Mouse (Mus musculus) erythroblast, adult 5-6 weeks (primary cell): Measurements from ENCODE around the gene Gm14137. TPM values are rescaled to one million over a fixed set of nuclear protein-coding genes. Genes with fewer than 3 reads are reported as not detected.

Source experiments
- ATAC-seq: replicated peaks from 2 replicates; pipeline ENCODE4 v1.8.0; 2016; ENCODE audit warnings: moderate number of reproducible peaks, mild to moderate bottlenecking, moderate TSS enrichment, inconsistent platforms; ENCODE audit not compliant: poor library complexity, low FRiP score, severe bottlenecking
- total RNA-seq, 2 experiments: library from RNA; stranded (forward) in 1 of 2; stranded (reverse) in 1 of 2; fragments of 150-400 nt in 1 of 2; fragments of 200-764, 138-1000 nt in 1 of 2; gene quantifications; 2 replicates each; pipeline versions ENCODE4 v1.2.3 to v1.2.4; 2015 to 2017; ENCODE audit warnings: low replicate concordance in 2 of 2

Gene Gm14137
- total RNA-seq, 2 experiments from 2014 or later, result not detected

DNA sequence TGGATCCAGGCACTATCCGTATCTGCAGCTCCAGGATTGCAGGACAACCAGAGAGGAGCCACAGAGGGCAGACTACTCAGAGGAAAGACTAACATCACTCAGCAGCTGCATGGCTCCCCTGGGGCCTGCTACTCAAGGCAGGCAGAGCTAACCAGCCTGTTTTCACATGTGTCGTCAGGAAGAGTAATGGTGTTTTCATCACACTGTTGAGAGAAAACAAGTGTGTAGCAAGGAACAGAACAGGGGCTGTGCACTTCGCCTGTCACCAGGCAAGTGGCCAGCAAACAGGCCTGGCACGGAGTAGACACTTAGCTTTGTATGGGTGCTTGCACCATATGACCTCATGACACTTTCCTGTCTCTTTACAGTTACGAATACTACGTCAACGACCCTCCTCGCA, 2.7 kb upstream of the Gm14137 start:
- ATAC-seq, result no peak

DNA sequence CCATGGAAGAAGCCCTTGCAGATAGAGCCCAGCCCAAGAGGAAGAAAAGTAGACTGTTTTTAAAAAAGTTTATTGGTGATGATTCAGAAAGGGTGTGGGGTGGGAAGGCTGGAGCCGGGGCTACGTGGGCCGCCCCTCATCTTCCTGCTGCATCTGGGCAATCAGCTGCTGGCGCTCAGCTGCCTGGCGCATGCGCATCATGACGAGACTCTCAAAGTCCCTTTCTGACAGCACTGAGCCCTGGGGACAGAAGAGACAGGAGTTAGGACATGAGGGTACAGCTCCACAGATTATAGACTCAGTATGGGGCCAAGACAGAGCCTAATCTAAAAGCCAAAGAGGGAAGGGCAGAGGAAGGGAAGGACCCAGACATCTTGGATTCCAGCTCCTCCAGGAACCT, 1.9 kb upstream of the Gm14137 start:
- ATAC-seq, result no peak

DNA sequence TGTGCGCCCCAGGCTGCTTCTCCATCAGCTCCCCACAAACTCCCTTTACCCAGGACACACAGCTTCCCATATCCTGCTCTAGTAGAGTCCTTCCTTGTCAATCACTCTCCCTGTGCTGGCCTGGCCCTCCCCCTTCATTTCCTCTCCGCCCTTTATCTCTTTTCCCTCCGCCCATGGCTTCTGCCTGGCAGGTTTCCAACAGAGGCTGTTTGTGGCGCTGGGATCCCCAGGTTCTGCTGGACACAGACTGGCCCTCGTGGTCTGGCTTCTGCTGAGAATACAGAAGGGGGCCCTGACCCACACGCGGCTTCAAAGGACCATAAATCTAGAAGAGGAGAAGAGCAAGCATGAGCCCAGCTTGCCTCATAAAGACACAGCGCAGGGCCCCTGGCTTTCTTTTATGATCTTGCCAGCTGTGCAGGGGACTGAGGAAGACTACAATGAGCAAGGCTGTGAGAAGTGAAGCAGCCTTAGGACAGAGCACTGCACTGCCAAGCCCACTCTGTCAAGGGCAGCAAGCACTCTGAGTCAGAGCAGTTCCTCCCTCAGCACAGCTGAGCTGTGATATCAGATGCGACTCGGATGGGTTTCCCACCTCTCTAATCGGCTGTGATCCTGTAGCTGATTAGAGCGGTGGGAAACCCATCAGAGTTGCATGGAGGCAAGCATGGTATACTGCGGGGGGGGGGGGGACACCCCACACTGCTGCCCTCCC, 1.3 kb upstream of the Gm14137 start:
- peak; percentile 58 for ATAC-seq

DNA sequence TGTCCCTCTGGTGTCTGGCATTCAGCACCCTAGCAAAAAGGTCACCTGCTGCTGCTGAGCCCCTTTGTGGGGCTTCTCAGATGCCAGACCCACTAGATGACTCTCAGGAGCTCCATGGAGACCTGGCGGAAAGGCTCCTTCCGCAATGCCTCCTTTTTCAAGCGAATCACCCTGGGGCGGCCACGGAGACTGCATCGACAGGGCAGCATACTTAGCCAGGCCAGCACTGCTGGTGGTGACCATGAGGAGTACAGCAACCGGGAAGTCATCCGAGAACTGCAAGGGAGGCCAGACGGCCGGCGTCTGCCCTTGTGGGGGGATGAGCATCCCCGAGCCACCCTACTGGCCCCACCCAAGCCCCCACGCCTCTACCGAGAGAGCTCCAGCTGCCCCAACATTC, 557 bp downstream of the Gm14137 start:
- ATAC-seq, result no peak

DNA sequence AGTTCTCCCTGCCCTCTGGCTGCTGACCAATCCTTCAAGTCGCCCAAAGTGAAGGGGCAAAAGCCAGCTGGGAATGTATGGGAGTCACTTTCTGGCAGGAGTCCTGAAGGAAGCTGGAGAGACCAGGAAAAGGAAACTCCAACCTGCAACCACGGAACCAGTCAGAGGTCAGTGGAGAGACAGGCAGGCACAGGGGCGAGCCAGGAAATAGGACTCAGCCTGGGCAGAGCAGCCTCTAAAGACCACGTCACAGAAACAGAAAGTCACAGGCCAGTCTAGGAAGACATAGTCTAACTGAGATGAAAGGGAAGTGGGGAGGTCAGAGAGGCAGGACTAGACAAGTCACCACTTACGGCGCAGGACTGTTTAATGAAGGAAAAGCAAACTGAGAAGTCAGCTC, 1.3 kb downstream of the Gm14137 start:
- ATAC-seq, result no peak

DNA sequence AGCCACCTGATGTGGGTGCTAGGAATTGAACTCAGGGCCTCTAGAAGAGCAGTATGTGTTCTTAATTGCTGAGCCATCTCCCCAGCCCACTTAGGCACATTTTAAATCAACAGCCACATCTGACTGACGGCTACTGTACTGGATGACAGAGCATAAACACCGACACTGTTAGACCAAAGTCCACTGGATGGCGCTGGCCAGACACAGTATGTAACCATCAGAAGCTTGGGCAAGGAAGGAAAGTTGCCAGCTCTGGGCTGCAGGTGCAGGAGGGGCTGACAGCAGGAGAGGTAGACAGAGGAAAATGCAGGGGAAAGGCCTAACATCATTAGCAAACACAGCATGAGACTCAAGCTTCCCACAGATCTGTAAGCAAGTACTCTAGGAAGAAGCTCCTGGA, 2.5 kb downstream of the Gm14137 start:
- no peak for ATAC-seq

DNA sequence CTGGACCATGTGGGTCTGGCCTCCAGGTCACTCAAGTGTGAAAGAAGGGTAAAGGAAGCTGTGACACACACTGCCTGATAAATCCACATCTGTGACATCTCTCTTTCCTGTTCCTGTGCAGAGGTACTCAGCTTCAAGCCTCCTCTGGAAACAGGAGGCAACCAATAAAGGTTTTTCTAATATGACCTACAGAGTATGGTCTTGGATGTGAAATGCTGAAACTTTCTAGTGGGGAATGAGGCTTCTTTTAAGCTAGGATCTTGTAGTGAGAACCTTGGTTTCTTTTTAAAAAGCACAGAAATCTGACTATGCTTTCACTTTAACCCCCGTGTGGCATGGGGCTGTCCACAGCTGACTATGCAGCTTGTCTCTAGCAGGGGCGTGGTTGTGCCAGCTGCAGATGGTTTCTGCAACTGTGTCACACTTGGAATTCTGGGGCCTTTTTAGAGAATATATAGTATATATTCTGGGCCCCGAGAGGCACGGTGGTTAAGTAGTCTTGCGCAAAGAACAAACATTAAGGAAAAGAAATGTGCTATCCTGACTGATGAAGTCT, 3.2 kb downstream of the Gm14137 start:
- no peak for ATAC-seq

DNA sequence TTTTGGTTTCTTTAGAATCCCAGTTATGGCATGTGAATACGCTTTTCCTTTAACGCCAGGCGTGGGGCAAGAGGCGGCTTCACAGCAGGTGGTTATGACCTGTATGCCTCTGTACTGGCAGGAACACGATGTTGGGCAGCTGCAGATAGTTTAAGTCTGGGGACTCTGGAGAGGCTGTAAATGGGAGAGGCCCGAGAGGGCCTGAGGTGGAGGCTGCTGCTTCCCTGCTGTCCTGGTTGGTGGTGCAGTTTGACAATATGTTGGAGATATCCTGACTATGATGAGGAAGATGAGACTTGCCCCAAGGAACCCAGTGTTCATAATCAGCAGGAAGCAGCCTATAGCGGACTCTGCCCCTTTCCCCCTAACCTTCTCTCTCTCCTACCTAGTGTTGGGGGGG, 8.6 kb downstream of the Gm14137 start:
- no peak for ATAC-seq

DNA sequence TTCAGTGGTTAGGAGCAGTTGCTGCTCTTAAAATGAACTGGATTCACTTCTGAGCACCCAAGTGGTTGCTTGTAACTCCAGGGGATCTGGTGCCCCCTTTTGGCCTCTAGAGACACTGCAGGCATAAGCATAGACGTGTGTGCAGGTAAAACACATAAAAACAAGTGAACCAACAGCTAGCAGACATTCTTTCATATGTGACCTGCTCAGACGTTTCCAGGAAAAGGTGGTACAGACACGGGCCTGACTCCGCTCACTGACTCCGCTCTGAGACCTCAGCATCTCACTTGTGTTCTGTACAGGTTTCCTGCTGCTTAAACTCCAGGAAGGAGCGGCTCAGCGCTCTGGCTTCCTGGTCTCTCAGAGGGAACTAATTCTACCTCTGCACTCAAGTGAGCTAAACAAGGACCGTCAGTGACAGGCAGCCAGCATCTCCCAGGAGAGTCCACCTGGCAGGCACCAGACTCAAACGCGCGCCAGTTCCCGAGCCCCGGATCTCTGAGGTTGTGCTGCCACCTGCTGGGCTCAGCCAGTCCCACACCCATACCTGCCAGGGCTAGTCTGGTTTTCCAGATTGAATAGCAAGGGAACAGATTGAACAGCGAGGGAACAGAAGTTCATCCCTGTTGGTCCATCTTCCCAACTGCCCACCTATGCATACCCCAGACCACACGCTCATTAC, 14.9 kb downstream of the Gm14137 start:
- peak; percentile 95 for ATAC-seq

DNA sequence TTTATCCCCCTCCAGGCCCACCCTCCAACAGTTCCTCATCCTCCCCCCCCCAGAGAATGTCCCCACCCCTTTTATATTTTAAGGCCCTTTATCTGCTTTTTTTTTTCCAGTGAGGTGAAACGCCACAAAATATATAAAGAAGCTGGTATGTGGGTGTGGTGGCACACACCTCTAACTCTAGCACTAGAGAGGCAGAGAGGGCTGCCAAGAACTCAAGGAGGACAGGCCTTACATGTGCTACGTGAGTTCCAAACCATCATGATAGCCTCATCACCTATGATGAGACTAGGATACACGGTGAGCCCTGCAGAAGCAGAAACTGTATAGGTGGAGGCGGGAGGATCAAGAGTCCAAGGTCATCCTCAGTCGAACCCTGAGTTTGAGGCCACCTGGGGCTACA, 16.7 kb downstream of the Gm14137 start:
- no peak for ATAC-seq

DNA sequence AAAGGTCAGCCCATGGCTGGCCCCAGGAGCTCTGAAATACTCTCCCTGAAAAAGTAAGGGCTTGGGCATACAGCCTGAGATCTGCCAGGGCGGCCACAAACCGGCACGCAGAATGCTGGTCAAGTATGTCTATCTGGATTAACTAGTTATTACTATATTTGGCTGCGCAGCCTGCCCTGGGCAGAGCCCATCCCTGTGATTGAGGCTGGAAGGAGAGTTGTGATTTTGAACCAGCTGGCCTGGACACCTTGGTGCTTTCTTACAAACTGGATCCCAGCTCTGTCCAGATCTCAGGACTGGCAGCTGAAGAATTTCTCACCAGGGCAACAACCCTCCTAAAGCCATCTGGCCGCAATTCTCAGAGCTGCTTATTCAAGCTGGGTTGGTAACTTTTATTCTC, 19.8 kb downstream of the Gm14137 start:
- ATAC-seq, result no peak

DNA sequence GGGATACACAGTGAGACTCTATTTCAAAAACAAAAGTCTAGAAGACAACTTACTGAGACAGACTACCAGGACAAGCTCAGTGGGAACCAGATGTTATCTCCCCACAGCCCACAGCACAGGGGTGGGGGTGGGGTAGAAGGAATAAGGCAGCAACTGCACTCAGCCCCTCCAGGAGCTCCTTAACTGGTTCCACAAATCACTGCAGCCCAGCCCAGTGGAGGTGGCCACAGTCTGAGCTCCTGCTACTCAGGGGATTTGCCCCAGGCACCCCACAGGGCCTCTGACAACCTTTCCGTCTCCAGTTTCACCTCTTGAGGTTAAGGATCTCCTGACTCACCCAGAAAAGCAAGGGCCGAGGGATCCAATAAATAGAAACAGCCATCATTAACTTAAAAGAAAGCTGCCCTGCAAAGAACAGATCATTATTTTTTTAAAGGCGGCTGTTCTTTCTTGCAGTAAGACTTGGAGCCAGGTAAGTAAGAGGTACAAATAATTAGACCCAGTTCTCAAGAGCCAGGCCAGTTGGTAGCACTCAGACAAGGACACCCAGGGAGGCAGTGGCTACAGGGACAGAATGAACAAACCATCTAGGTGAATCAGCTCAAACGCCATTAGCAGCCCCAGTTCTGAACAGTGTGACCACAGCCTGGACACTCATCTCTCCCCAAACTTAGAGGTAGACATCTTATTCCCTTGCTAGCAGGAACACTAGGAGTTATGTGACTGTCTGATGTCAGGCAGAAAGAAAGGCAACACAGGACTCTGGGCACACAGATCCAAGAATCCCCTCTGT, 22.2 kb downstream of the Gm14137 start:
- no peak for ATAC-seq

DNA sequence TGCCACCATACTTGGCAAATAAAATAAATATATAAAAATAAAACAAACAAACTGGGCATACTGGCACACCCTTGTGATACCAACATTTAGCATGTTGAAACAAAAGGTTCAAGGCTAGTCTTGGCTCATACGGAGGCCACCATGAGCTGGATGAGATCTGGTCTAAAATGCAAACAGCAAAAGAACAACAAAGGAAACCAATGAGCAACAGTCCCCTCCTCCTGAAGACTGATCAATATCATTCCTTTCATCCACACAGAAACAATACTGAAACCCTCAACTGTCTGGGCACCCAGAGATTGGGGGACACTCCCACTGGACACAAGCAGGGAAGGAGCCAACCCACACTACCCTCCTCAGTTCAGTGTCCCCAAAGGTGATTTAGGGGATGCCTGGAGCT, 23.2 kb downstream of the Gm14137 start:
- ATAC-seq, result no peak

DNA sequence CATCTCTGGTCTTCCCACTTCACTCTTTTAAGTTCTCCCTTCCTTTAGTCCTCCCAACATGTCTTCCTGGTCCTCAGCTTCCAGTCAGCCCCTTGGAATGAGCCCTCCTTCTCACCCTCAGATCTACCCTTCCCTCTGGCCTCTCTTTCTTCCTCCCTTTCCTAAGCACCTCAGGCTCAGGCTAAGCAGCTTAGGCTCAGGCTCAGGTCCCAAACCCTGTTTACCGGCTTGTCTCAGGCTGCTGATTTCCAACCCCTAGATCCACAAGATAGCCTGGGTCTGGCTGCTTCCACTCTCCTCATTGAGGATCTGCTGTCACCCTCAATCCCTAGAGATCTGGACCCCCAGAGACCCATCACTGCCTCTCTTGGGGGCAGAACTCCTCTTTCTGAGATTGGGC, 23.7 kb downstream of the Gm14137 start:
- ATAC-seq, result no peak

DNA sequence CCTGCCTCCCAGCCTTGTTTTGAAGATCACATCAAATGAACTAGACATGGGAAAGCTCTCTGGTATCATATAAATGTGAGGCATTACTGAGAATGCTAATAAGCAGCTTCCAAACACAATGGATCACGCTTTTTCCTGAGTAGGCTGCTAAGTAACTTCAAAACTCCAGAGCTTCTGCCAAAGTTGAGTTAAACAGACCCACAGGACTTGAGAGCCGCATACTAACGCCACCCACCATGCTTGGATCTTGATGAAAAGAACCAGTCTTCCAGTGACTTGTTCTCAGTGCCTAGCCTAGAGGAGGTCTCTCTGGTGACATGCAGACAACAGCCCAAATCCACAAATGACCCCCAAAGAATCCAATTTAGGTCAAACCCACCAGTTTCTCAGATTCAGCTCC, 24.6 kb downstream of the Gm14137 start:
- no peak for ATAC-seq

DNA sequence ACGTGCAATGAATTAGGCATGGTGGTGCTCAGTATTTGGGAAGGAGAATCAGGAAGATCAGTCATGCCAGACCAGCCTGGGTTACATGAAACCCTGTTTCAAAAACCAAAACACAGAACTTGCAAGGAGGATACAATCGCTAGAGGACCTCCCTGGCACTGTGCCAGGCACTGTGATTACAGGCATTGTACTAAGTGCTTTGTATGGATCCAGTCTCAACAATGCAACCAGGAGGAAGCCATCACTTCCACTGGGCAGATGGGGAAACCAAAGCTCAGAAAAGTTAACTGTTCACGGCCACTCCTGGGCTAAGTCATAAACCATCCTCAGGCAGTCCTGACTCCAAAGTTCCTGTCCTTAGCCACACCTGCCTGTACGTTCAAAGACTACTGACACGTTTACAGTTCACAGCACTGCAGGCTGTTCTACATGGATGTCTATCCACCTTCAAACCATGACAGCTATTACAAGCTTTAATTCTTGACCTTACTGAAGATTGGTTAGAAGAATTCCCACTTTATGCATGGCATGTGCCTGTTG, 28.7 kb downstream of the Gm14137 start:
- ATAC-seq, result no peak

DNA sequence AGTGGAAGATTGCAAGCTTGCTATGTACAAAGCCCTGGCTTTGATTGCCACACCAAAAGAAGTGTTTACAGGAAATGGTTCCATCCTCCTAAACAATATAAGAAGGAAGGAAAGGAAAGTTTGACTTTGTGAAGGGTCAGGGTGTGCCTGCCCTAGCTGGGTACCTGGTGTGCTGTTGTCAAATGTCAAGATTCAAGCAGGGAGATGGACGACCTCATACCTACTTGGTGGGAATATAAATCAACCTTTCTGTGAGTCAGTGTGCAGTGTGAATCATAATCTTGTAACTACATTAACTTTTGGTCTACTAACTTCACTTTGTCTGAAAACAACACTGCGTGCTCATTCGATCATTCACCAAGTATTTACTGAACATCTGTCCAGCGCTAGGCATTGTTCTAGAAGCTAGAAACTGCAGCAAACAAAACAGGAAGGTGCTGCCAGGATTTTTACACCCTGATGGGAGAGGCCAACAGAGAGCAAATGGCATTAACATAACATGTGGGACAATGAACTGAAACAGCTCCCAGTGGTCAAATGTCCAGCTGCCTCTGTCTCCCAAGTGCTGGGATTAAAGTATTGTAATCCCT, 29.7 kb downstream of the Gm14137 start:
- no peak for ATAC-seq

DNA sequence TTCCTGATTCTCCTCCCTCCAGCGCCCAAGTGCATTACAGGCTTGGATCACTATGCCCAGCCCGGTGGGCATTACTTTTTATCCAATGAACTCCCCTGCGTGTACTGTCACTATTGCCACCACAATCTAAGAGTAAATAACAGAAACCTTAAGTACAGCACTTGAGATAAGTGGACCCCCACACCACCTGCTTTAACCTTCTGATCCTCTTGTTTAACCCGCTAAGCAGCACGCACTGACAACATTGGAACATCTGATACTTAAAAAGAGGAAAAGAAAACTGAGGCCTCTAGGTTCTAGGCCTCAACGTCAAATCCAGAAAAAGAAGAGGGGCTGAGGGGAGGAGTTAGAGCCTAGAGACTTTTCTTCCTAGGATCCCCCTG, 33.6 kb downstream of the Gm14137 start:
- ATAC-seq, result 0 out of 2 replicates have a peak, but pooled peaks have one; percentile 6

DNA sequence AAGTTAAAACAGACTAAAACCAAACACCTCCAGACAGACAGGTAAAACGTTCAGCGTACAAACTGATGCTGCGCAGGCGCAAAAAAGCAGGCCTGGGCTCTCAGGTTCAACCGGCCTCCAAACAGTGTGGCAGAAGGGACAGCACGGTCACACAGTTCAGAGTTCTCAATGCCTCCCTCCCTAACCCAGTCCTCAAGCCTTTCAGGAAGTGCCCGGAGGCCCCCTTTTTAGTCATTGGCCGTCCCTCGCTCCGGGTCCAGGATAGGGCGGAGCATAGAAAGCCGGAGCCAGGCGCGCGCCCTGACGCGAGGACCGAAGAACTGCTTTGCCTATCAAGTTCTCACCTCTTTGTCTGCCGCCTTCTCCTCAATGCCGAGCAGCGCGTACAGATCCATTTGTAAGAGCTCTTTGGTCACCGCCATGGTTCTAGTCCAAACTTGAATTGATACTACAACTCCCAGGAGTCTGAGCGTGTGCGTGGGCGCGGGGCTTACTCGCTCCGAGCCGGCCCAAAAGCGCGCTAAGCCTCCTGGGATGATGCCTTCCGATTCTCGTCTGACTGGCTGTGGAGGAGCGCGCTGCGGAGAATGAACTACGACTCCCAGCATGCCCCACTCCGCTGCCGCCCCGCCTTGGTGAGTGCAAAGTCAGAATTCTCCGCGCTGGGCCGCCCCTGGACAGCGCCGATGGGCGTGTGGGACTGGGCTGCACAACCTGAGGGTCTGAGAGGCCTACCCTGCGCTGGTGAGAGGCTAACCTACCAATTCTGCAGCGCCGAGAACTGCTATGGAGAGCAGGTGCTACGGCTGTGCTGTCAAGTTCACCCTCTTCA, 34.3 kb downstream of the Gm14137 start, which contains the start of the genes Zfyve19 and Dnajc17:
Zfyve19 (plus strand) TSS at position 274 of the 832 bp plus-strand sequence.
Dnajc17 (minus strand) TSS at position 452 of the 832 bp plus-strand sequence.
- peak; percentile 96 for ATAC-seq
